Mouse (Mus musculus) left cerebral cortex, adult 2 months (tissue): ENCODE measurements at regions not wholly inside any gene's neighbourhood (a gene's known extent, or its start where the extent isn't known, plus 50 kb on each side); places are given as distances from the start of the nearest gene placed in this dataset.

Experiments used
- DNase-seq, 2 experiments: peaks; one replicate each; pipeline ENCODE4 v3.0.0; 2021 to 2022; ENCODE audit warnings: low spot score in 2 of 2, mixed read lengths in 1 of 2; ENCODE audit errors: extremely low spot score in 1 of 2
- H3K27ac ChIP-seq: fragments of 200-600 bp; 2 replicates; pipeline ENCODE4 v1.8.1; 2022
- H3K4me3 ChIP-seq: fragments of 200-600 bp; 2 replicates; pipeline ENCODE4 v1.8.1; 2022
- CTCF ChIP-seq: fragments of 200-600 bp; IDR thresholded peaks from 2 replicates; pipeline ENCODE4 v1.8.1; 2022; ENCODE audit warnings: antibody characterized with exemption, mild to moderate bottlenecking, moderate library complexity
- intact Hi-C: fragments of 180-260 bp; cut with DNase I; formaldehyde crosslinking; loops from one replicate; pipeline ENCODE4 v1.15.1; 2025

DNA sequence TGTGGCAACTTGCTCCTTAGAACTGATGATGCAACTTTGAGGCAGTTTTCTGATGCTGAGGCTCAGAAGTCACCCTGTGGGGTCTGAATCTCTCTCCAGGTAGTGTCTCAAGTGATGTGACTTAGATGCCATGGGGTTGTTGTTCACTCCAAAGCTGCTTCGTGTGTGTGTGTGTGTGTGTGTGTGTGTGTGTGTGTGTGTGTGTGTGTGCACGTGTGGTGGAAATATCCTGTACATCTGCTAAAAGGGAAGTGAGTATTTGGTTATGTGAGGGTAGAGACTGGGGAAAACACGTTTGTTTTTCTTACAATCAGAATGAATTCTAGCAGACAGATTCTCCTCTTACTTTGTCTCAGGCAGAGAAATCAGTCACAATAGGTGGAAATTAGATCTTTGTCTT, 276.5 kb downstream of the Insc start:
- Histone ChIP-seq H3K27ac (no peak overlapping the region), H3K4me3 (no peak overlapping the region)
- no peak for DNase-seq
- no peak for TF ChIP-seq CTCF
- intact Hi-C loops: no loop called here

DNA sequence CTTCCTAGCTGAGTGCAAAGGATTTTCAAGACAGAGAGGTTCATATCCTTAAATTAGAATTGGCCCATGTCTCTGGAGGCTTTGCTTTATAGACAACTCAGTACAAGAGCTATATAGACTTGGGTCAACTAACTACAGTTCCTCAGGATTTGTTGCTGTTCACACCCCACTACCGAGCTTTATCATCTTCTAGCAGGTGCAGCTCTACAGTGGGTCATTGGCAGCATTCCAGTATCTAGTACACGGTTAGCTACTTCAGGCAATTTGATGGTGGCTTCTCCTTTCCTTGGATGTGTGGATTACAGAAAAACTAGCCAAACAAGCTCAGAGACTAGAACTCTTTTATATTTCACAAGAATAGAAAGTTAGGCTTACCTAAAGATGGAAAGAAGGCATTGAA, 282.3 kb downstream of the Insc start:
- no peak for TF ChIP-seq CTCF
- intact Hi-C loops: no loop called here
- Histone ChIP-seq H3K27ac (no peak overlapping the region), H3K4me3 (no peak overlapping the region)
- DNase-seq: no peak

- Histone ChIP-seq H3K4me3 (no peak overlapping the region), H3K27ac (no peak overlapping the region)
- intact Hi-C loops: no loop called here
- no peak for DNase-seq
- TF ChIP-seq CTCF: no peak
These were observed 284.2 kb downstream of the Insc start for GRCm38 (mm10) chr7:115027685-115028084.

DNA sequence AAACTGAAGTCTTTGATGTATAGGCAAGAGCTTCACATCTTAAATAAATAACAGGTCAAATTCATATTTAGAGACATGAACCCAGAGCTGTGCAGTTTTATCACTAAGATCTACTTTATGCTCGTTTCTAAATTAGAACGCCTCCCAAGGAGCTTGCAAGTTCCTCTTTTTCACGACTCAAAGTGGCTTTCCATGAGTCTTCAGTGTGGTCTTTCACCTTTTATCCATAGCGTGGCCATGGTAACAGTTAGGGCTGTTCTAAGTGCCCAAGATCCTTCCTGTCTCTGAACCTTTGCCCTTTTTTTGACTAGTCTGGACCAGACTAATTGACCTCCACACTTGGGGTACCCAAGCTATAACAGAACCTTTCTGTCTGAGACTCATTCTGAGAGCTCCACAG, 290.5 kb downstream of the Insc start:
- intact Hi-C loops: no loop called here
- no peak for TF ChIP-seq CTCF
- Histone ChIP-seq H3K27ac (no peak overlapping the region), H3K4me3 (no peak overlapping the region)
- no peak for DNase-seq

DNA sequence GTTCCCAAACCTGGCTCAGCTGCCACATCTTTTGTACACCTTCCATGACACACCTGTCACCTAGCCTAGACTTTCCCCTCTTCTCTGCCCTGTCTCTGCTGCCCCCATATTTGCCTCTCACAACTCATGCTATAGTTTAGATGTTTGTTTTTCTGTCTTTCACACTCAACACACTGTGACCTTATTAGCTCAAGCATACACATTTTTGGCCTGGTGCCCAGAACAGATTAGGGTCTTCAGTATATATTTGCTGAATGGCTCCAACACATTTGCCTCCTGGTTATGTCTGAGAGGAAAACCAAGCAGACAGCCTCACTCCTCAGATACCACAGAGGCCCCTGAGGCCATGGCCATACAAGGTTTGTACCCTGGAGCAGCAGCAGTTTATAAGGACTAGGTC, 312.0 kb downstream of the Insc start:
- Histone ChIP-seq H3K4me3 (no peak overlapping the region), H3K27ac (no peak overlapping the region)
- no peak for DNase-seq
- TF ChIP-seq CTCF: no peak
- intact Hi-C loops: no loop called here

- TF ChIP-seq CTCF: no peak
- H3K27ac ChIP-seq: no peak overlapping the region
- DNase-seq: no peak
- intact Hi-C loops: no loop called here
- H3K4me3 ChIP-seq: no peak overlapping the region
These were observed 313.6 kb downstream of the Insc start for GRCm38 (mm10) chr7:115056992-115057645.

- DNase-seq: no peak
- TF ChIP-seq CTCF: no peak
- intact Hi-C loops: no loop called here
- H3K27ac ChIP-seq: no peak overlapping the region
- H3K4me3 ChIP-seq: no peak overlapping the region
These were observed 314.2 kb downstream of the Insc start for GRCm38 (mm10) chr7:115057736-115058135.

- H3K4me3 ChIP-seq: no peak overlapping the region
- no peak for TF ChIP-seq CTCF
- intact Hi-C loops: no loop called here
- no peak overlapping the region for H3K27ac ChIP-seq
- DNase-seq: no peak
These were observed 316.7 kb downstream of the Insc start for GRCm38 (mm10) chr7:115060171-115060570.

GRCm38 (mm10) chr7:115062817-115063216, 319.3 kb downstream of the Insc start:
- intact Hi-C loops: no loop called here
- DNase-seq: no peak
- TF ChIP-seq CTCF: no peak
- H3K27ac ChIP-seq: no peak overlapping the region
- no peak overlapping the region for H3K4me3 ChIP-seq

DNA sequence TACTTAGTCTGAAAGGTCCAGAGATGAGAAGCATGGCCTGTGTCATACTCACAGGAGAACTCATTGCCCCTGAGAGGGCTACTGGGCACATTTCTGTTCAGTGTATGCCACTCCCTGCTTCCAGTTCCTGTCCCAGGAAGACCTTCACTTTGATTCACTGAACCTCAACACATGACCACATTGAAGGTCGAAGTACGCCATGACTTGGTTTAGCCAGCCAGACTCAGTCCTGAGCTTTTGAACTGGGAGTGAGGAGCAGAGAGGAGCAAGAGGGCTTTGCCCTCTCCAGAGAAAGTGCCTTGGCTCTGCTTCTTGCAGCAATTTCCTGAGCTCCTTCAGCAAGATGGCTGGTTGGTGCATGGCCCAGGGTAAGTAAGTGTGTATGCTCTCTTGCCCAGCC, 324.1 kb downstream of the Insc start:
- H3K4me3 ChIP-seq: no peak overlapping the region
- DNase-seq: no peak
- TF ChIP-seq CTCF: no peak
- no peak overlapping the region for H3K27ac ChIP-seq
- intact Hi-C loops: no loop called here

DNA sequence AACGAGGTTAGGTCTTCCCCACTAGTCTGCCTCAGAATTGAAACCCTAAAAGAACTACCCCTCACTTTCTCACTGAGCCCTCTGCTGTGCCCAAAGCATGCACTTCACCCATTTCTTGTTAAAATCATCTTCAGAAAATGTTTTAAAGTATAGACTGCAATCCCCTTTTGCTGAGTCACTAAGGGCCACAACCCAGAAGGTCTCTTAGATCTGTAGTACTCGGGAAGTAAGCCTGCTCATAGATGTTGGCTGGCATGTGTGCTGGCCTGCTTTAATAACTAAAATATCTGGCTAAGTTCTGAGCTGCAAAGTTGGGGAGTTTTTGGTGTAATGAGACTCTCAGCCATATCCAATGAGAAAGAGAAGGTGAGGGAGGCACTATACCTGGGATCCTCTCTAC, 329.9 kb downstream of the Insc start:
- intact Hi-C loops: no loop called here
- TF ChIP-seq CTCF: no peak
- no peak overlapping the region for H3K27ac ChIP-seq
- DNase-seq: no peak
- H3K4me3 ChIP-seq: no peak overlapping the region

- Histone ChIP-seq H3K4me3 (no peak overlapping the region), H3K27ac (no peak overlapping the region)
- no peak for TF ChIP-seq CTCF
- intact Hi-C loops: no loop called here
- DNase-seq: no peak
These were observed 333.3 kb downstream of the Insc start for GRCm38 (mm10) chr7:115076781-115077180.

- no peak overlapping the region for H3K4me3 ChIP-seq
- intact Hi-C loops: no loop called here
- no peak for DNase-seq
- H3K27ac ChIP-seq: no peak overlapping the region
- TF ChIP-seq CTCF: no peak
These were observed 341.4 kb downstream of the Insc start for GRCm38 (mm10) chr7:115084711-115085380.
